Comparison of ENCODE assay signal across 1 mouse cellular context in genomic region chr11:90675479-90676110, GRCm38 (mm10).
TF ChIP-seq lines count a peak whose summit lies in the region.

No protein-coding gene starts in this region.

TF ChIP-seq in MEL, 35 proteins besides CTCF, POLR2A, EP300 and RAD21 (continued from another document):
- no peak for TF ChIP-seq NRF1 (IDR thresholded peaks at IDR 0.05; ENCODE audit: insufficient read depth, low read depth, low read length, poor library complexity, severe bottlenecking)
- no peak for TF ChIP-seq ZC3H11A (IDR thresholded peaks at IDR 0.05; ENCODE audit: low read depth, low read length)
- peak; percentile 85 for TF ChIP-seq TCF12 (IDR thresholded peaks at IDR 0.05; ENCODE audit: low read depth, low read length)
- no peak for TF ChIP-seq CHD1 (IDR thresholded peaks at IDR 0.05; ENCODE audit: low read depth, low read length)
- TF ChIP-seq GATA1 (IDR thresholded peaks at IDR 0.05; ENCODE audit: low read depth, low read length): peak; percentile 84
- TF ChIP-seq POLR2AphosphoS2 (IDR thresholded peaks at IDR 0.05; ENCODE audit: low read length): no peak
- no peak for TF ChIP-seq SMC3 (IDR thresholded peaks at IDR 0.05; ENCODE audit: low read depth, low read length)
- TF ChIP-seq CHD2 (IDR thresholded peaks at IDR 0.05; ENCODE audit: low read length): no peak
- TF ChIP-seq MAZ (IDR thresholded peaks at IDR 0.05; ENCODE audit: low read depth, low read length): no peak
- TF ChIP-seq SIN3A (IDR thresholded peaks at IDR 0.05; ENCODE audit: low read length): no peak; the same call in 1 of the 2 replicates
- no peak; the same call in 1 of the 2 replicates for TF ChIP-seq MYB (IDR thresholded peaks at IDR 0.05; ENCODE audit: low read depth, low read length)
- TF ChIP-seq USF1 (IDR thresholded peaks at IDR 0.05; ENCODE audit: low read depth, low read length): no peak
- TF ChIP-seq ZNF384 (IDR thresholded peaks at IDR 0.05; ENCODE audit: low read depth, low read length): peak; percentile 87
- TF ChIP-seq UBTF (IDR thresholded peaks at IDR 0.05; ENCODE audit: borderline replicate concordance, insufficient read depth, low read depth, low read length): no peak
TF ChIP-seq in MEL: peak in this region for 8.
